Mouse (Mus musculus) G1E (cell line): ENCODE results near the gene Arl6ip5. TPM values are rescaled to one million over a fixed set of nuclear protein-coding genes. Genes with fewer than 3 reads are reported as not detected.

Experiments used
- ATAC-seq: 2 replicates; pipeline ENCODE4 v1.8.0; 2016; ENCODE audit warnings: mild to moderate bottlenecking; ENCODE audit not compliant: insufficient number of reproducible peaks, poor library complexity, low FRiP score, severe bottlenecking; ENCODE audit errors: extremely low read depth
- DNase-seq: peaks from one replicate; pipeline ENCODE4 v3.0.0; 2012; ENCODE audit warnings: low spot score
- H3K27me3 ChIP-seq: 2 replicates; pipeline ENCODE4 v1.6.1; 2012; ENCODE audit warnings: mild to moderate bottlenecking, low read length, inconsistent platforms; ENCODE audit not compliant: insufficient read depth
- H3K36me3 ChIP-seq: replicated peaks from 2 replicates; pipeline ENCODE3; 2012; ENCODE audit warnings: mild to moderate bottlenecking, inconsistent platforms
- H3K4me1 ChIP-seq: 2 replicates; pipeline ENCODE4 v1.6.1; 2012; ENCODE audit warnings: low read depth, low read length, inconsistent platforms, mixed read lengths; ENCODE audit not compliant: insufficient read depth
- H3K4me3 ChIP-seq: 2 replicates; pipeline ENCODE4 v1.5.1; 2012; ENCODE audit warnings: low read depth, mild to moderate bottlenecking, inconsistent platforms, low read length, moderate library complexity, mixed read lengths
- H3K9me3 ChIP-seq: replicated peaks from 2 replicates; pipeline ENCODE4 v1.6.1; 2012; ENCODE audit warnings: inconsistent platforms
- CTCF ChIP-seq: IDR thresholded peaks from 2 replicates; pipeline ENCODE4 v1.5.1; 2012; ENCODE audit warnings: low read depth, low read length, inconsistent platforms, mixed read lengths
- GATA1 ChIP-seq: IDR thresholded peaks from 2 replicates; pipeline ENCODE4 v1.6.1; 2012; ENCODE audit warnings: borderline replicate concordance, low read length, inconsistent platforms, mixed read lengths
- GATA2 ChIP-seq: IDR thresholded peaks from 2 replicates; pipeline ENCODE4 v1.6.1; 2012; ENCODE audit warnings: low read depth, low read length, inconsistent platforms, borderline replicate concordance
- POLR2AphosphoS5 ChIP-seq: IDR thresholded peaks from 2 replicates; pipeline ENCODE4 v1.6.1; 2012; ENCODE audit warnings: low read depth, low read length, inconsistent platforms; ENCODE audit not compliant: insufficient replicate concordance
- TAL1 ChIP-seq: conservative IDR thresholded peaks from 2 replicates; pipeline ENCODE4 v1.6.1; 2012; ENCODE audit warnings: low read depth, low read length, inconsistent platforms, mixed read lengths
- polyA plus RNA-seq: library from polyadenylated mRNA; stranded (reverse); fragments of >175 nt; gene quantifications from 2 replicates; pipeline ENCODE4 v1.2.3, GENCODE M21; 2012
- total RNA-seq, 2 experiments: library from RNA; stranded (forward) in 1 of 2; stranded (reverse) in 1 of 2; fragments of 200-1000 nt in 1 of 2; fragments of >200 nt in 1 of 2; fragmentation: Nextera tagmentation in 1 of 2; gene quantifications; 2 replicates each; pipeline ENCODE4 v1.2.3; 2014 to 2017

Arl6ip5 gene
- total and polyA plus RNA-seq, 3 experiments = 22.4 to 81.2 (median 54.5) TPM

- H3K9me3 ChIP-seq = no peaks in the 10 kb centered on the region
- TF ChIP-seq GATA1 = no peak
- TF ChIP-seq GATA2 = no peak
- no peak for TF ChIP-seq TAL1
- no peak for TF ChIP-seq POLR2AphosphoS5
- TF ChIP-seq CTCF = no peak
- no peaks in the 10 kb centered on the region for H3K36me3 ChIP-seq
- no peak for ATAC-seq
- no peak for DNase-seq
- H3K4me3 ChIP-seq = no peak overlapping the region
- no peaks in the 10 kb centered on the region for H3K4me1 ChIP-seq
- H3K27me3 ChIP-seq = no peaks in the 10 kb centered on the region
These were observed 54.8 kb downstream of the Arl6ip5 start for GRCm38 (mm10) chr6:97265240-97265639.

- no peaks in the 10 kb centered on the region for H3K4me1 ChIP-seq
- no peak for DNase-seq
- no peak overlapping the region for H3K4me3 ChIP-seq
- no peak for TF ChIP-seq CTCF
- no peak for TF ChIP-seq POLR2AphosphoS5
- no peak for TF ChIP-seq TAL1
- TF ChIP-seq GATA2 = no peak
- TF ChIP-seq GATA1 = no peak
- no peak for ATAC-seq
- no peaks in the 10 kb centered on the region for H3K27me3 ChIP-seq
- H3K36me3 ChIP-seq = no peaks in the 10 kb centered on the region
- no peaks in the 10 kb centered on the region for H3K9me3 ChIP-seq
These were observed 55.2 kb downstream of the Arl6ip5 start for GRCm38 (mm10) chr6:97265705-97266104.

GRCm38 (mm10) chr6:97266661-97267060 is 56.2 kb downstream of the Arl6ip5 start:
- TF ChIP-seq CTCF (no peak), POLR2AphosphoS5 (no peak), TAL1 (no peak), GATA1 (no peak)
- Histone ChIP-seq H3K4me1 (no peaks in the 10 kb centered on the region), H3K36me3 (no peaks in the 10 kb centered on the region), H3K9me3 (no peaks in the 10 kb centered on the region), H3K27me3 (no peaks in the 10 kb centered on the region), H3K4me3 (no peak overlapping the region)
- no peak for DNase-seq
- no peak for ATAC-seq

- TF ChIP-seq GATA2 (no peak), GATA1 (no peak), TAL1 (no peak), POLR2AphosphoS5 (no peak)
- DNase-seq (no peak), ATAC-seq (no peak)
- no peaks in the 10 kb centered on the region for H3K4me1 ChIP-seq
- no peak overlapping the region for H3K4me3 ChIP-seq
- no peaks in the 10 kb centered on the region for H3K27me3 ChIP-seq
- no peaks in the 10 kb centered on the region for H3K36me3 ChIP-seq
- no peaks in the 10 kb centered on the region for H3K9me3 ChIP-seq
These were observed 56.6 kb downstream of the Arl6ip5 start for GRCm38 (mm10) chr6:97267132-97267531.

GRCm38 (mm10) chr6:97269596-97269995 is 59.1 kb downstream of the Arl6ip5 start:
- ATAC-seq (no peak), DNase-seq (no peak)
- Histone ChIP-seq H3K4me1 (no peaks in the 10 kb centered on the region), H3K4me3 (no peak overlapping the region), H3K27me3 (no peaks in the 10 kb centered on the region), H3K36me3 (no peaks in the 10 kb centered on the region), H3K9me3 (no peaks in the 10 kb centered on the region)
- TF ChIP-seq GATA2 = no peak
- TF ChIP-seq POLR2AphosphoS5 = no peak
- no peak for TF ChIP-seq CTCF
- TF ChIP-seq TAL1 = no peak
- no peak for TF ChIP-seq GATA1

GRCm38 (mm10) chr6:97272349-97272748 is 61.9 kb downstream of the Arl6ip5 start:
- ATAC-seq (no peak), DNase-seq (no peak)
- TF ChIP-seq POLR2AphosphoS5 (no peak), CTCF (no peak), GATA2 (no peak), GATA1 (no peak), TAL1 (no peak)
- Histone ChIP-seq H3K9me3 (no peaks in the 10 kb centered on the region), H3K36me3 (no peaks in the 10 kb centered on the region), H3K4me3 (no peak overlapping the region), H3K4me1 (no peaks in the 10 kb centered on the region), H3K27me3 (no peaks in the 10 kb centered on the region)
